Mouse (Mus musculus) kidney, adult 2 months (tissue): ENCODE measurements at regions not wholly inside any gene's neighbourhood (a gene's known extent, or its start where the extent isn't known, plus 50 kb on each side); places are given as distances from the start of the nearest gene placed in this dataset.

Experiments used
- CTCF ChIP-seq: fragments of 200-500 bp; conservative IDR thresholded peaks from 2 replicates; pipeline ENCODE4 v1.5.1; 2011; ENCODE audit warnings: low read depth, mild to moderate bottlenecking, control low read depth, low read length, moderate library complexity, mixed read lengths; ENCODE audit not compliant: insufficient read depth, insufficient read length
- POLR2A ChIP-seq: fragments of 200-500 bp; IDR thresholded peaks from one replicate; pipeline ENCODE4 v1.6.1; 2011; ENCODE audit warnings: low read depth, low read length, control low read depth

GRCm38 (mm10) chr1:72018479-72019222 is 193.5 kb downstream of the Mreg start:
- TF ChIP-seq CTCF (no peak), POLR2A (no peak)
